Mouse (Mus musculus) adrenal gland, adult 8-10 months (tissue): Measurements from ENCODE around the gene Ghrh. TPM values are rescaled to one million over a fixed set of nuclear protein-coding genes. Genes with fewer than 3 reads are reported as not detected.
"Not testable (repeated sequence)": the region's sequence is repeated elsewhere in the genome, so short reads cannot be mapped to it uniquely, and the experiment has no call there.

ENCODE experiments used
- DNase-seq: peaks from one replicate; pipeline ENCODE4 v3.0.0; 2022
- total RNA-seq, 4 experiments: library from RNA; stranded (reverse); gene quantifications; 2 replicates each; pipeline ENCODE4 v1.2.4; 2022

Ghrh gene
- not detected for total RNA-seq

DNA sequence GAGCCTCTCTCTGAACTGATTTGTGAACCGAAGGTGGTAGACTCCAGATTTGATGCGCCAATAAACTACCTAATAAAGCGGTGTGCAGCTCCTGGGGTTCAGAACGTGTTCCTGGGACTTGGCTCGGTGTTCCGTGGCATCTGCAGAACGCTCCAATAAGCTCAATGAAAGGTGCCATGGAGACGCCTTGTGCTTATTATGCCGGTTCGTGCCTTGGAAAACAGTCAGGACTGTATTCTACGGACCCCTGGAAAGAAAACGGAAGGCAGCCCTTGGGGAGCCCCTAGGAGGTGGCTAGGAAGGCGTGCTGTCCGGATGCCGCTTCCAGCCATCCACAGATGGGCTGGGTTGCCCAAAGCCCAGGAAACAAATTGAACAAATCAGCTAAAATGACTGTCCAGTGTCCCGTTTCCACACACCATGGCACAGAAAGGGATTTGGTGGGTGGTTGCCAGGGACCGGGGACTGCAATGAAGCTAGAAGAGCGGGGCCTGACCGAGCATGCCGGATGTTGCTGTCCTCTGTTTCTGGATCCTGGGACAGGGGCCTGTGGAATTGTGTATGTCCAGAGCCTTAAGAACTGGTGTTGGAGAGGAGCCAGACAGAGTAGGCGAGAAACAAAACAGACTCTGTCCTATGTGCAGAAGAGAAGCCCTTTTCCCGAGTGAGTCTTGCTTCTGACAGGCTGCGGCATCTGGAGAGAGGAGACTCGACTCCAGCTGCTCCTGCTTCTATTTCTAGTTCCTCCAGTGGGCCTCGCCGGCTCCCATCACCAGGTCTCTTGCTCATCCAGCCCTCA lies at the start of gene Ghrh:
TSS of gene Ghrh (minus strand) at position 146 of the 799 bp plus-strand sequence.
- DNase-seq: no peak

DNA sequence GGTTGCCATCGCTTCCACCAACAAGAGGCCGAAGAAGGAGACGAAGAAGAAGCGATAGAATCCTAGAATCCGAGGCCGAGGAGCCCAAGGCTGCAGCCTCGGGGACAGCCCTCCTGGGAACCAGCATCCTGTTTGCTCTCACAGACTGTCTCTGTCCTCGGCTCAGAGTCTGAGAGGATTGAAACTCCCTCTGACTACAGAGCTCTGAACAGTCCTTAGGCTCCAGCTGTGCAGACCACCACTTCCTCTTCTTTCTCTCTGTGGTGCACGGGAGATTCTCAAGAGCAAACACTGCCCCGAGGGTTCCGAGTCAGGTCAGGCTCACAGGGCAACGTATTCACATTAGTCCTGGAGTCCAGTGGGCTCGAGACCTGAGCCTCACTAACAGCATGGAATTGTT lies 48.7 kb upstream of the Ghrh start:
- no peak for DNase-seq

DNA sequence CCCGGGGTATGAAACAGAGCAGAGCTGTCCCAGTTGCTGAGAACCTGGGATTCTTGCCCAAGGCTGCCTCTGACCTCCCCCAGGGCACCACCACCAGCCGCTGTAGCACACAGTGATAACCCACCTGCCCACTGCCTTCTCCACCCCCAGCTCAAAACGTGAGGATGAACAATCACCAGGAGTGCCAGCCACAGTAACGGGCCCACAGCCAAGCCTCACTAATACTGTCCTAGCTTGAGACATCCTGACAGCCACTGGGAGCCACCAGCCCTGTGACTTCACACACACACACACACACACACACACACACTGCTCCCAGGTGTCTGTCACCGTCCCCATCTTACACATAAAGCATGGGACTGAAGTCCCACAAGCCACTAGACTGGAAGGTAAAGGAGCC lies 48.1 kb upstream of the Ghrh start:
- DNase-seq: no peak

DNA sequence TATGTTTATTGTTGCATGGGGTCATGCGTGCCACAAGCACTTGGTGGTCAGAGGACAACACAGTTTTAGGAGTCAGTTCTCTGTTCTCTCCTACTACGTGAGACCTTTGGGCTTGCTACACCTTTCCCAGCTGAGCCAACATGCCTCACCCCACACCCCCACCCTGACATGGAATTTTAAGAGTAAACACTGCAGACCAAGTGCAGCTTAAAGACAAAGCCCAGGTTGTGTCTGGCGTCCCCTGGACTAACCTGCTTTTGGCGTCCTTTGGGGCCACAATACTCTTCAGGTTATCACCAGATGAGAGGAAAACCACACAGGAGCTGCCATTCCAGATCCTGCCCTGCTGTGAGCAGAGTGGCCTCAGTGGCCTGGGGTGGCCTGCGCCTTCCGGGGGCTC lies 47.6 kb upstream of the Ghrh start:
- DNase-seq: no peak

GRCm38 (mm10) chr2:157393549-157393948 lies 46.2 kb upstream of the Ghrh start:
- no peak for DNase-seq

DNA sequence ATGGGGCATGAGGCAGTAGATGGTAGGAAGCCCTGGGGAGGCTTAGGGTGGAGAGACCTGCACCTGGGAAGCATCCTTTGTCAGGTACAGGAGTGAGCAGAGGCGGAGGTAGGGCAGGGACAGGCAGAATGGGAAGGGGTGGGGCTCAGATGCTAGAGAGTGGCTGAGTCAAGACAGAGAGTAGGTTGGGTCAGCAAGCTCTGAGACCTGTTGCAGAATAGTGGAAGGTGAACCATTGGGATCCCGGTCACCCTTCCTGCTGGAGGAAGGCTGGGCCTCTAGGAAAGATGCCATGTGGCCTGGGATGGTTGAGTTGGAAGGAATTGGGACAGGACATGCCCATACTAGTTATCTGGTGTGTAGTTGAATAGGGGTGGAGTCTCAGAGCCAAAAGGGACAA lies 45.0 kb upstream of the Ghrh start:
- no peak for DNase-seq

- DNase-seq: no peak
These were observed 42.2 kb upstream of the Ghrh start for GRCm38 (mm10) chr2:157389591-157389921.

DNA sequence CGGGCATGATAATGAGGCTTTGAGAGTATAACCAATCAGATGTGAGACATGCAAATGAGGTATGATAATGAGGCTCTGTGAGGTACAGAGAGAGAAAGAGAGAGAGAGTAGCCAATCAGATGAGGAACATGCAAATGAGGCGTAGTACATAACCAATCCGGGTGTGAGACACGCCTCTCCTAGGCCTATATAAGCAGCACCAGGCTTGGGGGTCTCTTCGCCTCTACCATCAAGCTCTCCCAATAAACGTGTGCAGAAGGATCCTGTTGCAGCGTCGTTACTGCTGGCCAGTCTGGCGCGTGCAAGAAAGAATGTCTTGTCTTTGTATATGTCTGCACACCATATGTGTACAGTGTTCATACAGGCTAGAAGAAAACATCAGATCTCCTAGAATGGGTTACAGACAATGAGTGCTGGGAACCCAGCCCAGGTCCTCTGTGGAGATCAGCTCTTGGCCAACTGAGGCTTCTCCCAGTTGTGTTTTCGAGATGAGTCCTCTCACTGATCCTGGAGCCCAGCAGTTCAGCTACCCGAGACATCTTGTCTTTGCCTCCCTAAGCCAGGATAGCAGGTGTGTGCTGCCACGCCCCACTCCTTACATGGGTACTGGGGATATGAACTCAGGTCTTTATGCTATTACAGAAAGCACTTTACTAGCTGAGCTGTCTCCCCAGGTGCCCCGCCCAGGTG lies 41.7 kb upstream of the Ghrh start:
- not testable (repeated sequence) for DNase-seq

DNA sequence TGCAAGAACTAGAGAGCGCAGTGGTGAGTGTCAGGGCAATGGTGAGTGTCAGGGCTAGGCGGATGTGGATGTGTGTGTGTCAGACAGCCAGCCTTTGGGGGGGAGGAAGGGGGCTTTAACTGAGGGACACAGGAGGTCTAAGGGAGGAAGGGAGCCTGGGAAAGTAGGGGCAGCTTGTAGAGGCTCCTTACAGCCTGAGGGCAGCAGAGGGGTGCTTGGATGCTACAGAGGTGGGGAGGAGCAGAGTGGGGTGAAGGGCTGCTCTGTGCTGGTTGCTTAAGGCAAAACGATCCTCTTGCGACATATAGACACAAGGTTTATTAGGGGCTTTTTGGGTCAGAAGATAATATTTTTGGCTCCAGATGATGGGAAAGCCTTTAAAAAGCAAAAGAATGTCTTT lies 37.5 kb upstream of the Ghrh start:
- DNase-seq: no peak

- DNase-seq: no peak
These were observed 29.7 kb upstream of the Ghrh start for GRCm38 (mm10) chr2:157376995-157377394.

DNA sequence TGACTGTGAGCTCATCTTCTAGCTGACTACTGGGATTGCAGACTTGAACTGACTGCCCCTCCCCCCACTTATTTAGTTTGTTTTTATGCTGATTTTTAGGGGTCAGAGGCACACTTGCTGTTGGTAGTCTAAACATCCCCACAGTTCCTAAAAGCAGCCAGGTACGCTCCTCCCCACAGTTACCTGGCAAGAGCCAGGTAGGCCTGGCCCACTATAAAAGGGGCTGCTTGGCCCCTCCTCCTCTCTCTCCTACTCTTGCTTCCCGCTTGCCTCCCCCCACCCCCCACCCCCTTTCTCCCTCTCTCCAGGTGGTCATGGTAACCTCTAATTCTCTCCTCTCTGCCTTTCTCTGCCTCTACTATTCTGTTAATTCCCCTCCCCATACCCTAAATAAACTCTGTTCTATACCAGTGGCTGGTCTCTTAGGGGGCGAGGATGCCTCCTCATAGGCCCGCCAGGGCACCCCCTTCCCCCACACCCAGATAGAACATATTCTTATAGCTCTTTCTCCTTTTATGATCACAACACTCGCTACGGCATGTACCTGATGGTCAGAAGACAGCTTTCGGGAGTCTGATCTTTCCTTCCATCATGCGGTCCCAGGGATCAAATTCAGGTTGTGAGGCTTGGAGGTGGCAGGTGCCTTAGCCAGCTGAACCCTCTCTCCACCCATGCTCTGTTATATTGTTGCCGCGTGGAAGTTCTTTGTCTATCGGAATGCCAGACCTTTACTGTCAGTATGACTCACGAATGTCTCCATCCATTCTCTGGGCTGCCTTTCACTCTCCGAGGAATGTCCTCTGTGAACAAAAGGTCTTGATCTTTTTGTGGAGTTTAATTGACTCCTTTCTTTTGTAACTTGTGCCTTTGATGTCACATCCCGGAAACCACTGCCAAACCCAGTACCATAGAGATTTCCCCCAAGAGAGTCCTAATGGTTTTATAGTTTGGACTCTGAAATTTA lies 28.8 kb upstream of the Ghrh start:
- DNase-seq: no peak

GRCm38 (mm10) chr2:157375051-157375450 lies 27.7 kb upstream of the Ghrh start:
- DNase-seq: no peak

- no peak for DNase-seq
These were observed 26.4 kb upstream of the Ghrh start for GRCm38 (mm10) chr2:157373681-157374080.

DNA sequence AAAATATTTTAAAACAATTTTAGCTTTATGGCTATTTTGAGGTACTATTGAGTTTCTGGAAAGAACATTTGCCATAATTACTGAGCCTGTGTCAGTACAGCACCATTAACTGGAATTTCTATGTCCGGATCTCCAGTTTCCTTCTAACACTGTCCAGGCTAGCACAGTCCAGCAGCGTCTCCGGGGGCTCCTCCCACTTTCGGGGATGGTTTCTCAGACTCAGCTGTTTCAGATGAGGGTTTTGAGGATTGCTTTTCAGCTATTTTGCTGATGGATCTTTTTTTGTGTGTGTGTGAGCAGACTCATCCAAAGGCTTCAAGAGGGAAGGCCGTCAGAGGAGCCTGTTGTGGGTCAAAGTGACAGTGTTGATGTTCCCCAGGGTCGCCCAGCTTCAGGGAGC lies 24.4 kb upstream of the Ghrh start:
- DNase-seq: no peak

GRCm38 (mm10) chr2:157367991-157368390 lies 20.7 kb upstream of the Ghrh start:
- no peak for DNase-seq

DNA sequence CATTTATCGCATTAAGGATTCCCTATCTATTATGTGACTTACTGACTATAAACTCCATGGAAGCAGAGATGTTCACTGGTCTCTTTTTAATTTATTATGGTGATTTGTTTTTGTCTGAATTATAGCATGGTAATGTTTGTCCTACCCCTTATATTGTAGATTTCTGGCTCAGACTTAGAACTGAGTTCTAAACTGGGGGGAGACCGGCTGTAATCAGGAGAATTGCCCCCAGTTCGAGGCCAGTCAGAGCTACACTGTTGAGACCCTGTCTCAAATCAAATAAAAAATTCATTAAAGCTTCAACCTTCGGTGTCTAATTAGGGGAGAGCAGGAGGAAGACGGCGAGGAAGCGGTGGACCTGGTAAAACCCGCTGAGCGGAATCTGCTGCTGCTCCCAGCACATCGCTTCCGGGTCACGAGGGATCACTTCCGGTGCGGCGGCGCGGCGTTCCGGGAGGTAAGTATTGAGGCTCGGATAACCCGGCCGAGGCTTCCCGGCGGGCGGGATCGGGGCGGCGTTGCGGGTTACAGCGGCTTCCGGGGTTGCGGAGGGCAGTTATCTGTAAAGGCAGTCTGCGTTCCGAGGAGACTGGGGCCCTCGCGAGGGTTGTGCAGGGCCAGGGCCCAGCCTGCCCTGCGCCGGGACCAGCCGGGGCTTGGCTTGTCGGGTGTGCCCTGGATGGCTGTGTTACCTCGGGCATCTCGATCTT lies 20.0 kb upstream of the Ghrh start, which contains the start of gene Manbal:
TSS of gene Manbal (plus strand) at position 411 of the 710 bp plus-strand sequence.
- DNase-seq: peak; percentile 91

- DNase-seq: no peak
These were observed 19.5 kb upstream of the Ghrh start for GRCm38 (mm10) chr2:157366762-157367161.

- DNase-seq: no peak
These were observed 15.7 kb upstream of the Ghrh start for GRCm38 (mm10) chr2:157363031-157363430.

DNA sequence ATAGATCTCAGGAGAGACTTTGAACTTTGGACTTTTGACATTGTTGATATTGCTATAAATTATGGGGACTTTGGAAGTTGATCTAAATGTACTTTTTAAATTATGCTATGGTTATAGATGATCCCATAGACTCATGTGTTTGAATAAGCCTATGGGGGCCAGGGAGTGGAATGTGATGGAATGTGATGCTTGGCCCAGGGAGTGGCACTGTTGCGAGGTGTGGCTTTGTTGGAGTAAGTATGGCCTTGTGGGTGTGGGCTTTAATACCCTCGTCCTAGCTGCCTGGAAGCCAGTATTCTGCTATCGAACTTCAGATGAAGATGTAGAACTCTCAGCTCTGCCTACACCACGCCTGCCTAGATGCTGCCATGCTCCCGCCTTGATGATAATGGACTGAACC lies 12.7 kb upstream of the Ghrh start:
- no peak for DNase-seq

DNA sequence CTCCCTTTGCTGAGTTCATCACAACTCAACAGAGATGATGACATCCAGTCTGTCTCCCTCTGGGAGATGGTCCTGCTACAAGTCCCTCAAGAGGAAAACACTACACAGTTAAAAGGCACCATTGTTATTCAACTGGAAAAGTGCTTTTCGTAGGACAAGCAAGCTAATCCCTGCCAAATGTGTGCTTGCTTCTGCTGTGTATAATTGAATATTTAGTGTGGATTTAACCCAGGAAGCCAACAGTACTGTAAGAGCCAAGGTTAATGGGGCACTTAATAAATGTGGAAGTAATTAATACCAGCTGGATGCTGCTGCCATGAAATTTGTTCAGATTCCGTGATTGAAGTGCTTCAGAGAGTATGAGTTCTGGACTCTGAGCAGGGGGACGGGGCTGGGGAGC lies 6.8 kb upstream of the Ghrh start:
- DNase-seq: no peak

DNA sequence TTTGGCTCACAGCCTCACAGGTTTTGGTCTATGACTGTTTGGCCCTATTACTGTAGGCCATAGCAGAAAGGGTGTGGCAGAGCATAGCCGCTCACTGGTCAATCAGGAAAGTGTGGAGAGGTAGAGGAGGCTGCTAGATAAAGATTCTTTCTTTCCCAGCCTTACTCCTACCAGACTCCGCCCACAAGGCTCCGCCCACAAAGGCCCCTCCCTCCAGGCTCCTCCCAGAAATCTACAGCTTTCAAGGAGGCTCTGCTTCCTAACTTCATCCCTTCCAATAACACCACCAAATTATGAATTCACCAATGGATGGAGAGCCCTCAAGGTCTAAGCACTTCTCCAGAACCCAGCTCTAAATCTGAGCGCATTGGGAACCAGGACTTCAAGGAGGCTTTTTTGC lies 5.9 kb upstream of the Ghrh start:
- DNase-seq: no peak

DNA sequence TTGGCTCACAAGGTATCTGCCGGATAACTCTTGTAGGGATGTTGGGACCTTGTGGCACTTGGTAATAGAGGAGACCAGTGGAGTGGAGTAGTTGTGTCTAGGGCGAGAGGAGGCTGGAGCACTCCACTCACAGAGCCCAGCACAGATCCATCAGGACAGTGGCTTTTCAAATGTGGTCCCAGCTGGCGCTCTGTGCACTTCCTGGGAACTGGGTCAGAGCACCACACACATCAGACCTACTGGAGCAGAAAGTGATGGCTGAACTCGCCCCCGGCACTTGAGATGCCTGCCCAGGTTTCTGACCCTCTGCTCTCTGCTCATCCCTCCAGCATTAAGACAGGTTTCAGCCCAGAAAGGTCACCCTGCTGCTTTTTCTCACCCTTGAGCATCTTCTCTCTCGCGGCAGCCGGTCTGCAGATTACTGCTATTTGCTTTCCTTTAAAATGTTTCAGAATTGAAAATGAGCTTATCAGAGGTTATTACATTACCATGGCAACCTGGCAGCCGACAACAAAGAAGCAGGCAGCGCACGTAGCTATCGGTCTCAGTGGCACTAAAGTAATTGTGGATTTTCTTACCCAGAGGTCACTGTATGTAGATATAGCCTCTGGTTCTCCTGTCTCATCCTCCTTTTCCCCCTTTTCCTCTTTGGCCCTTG lies 1.9 kb upstream of the Ghrh start:
- no peak for DNase-seq
